Mouse (Mus musculus): ENCODE measurements around the gene Srrm3. TPM values are rescaled to one million over a fixed set of nuclear protein-coding genes. Genes with fewer than 3 reads are reported as not detected.

The Srrm3 gene
- polyA plus RNA-seq, 1 experiment from 2014 or later, result not detected

- Histone ChIP-seq H3K27ac (ENCODE audit: low read length) (no peak overlapping the region), H3K4me3 (ENCODE audit: low read depth, low read length) (no peak overlapping the region), H3K36me3 (ENCODE audit: control insufficient read depth, insufficient read depth) (no peaks in the 10 kb centered on the region), H3K4me1 (ENCODE audit: control insufficient read depth, low read depth, low read length) (no peaks in the 10 kb centered on the region; the same call in 1 of the 2 replicates), H3K4me2 (ENCODE audit: low read depth, low read length) (no peak overlapping the region), H3K9ac (ENCODE audit: low read depth, low read length) (no peak overlapping the region), H3K9me3 (replicated peaks; ENCODE audit: control insufficient read depth, low read length) (no peaks in the 10 kb centered on the region), H3K27me3 (ENCODE audit: control insufficient read depth, insufficient read depth, low read depth, low read length) (peaks cover 34% of the 10 kb centered on the region)
- 14% methylated on average over 16 of the region's 16 CpGs for WGBS (ENCODE audit: insufficient replicate concordance)
- no peak for ATAC-seq (ENCODE audit: low read depth)
These were observed 66.3 kb downstream of the Srrm3 start for GRCm38 (mm10) chr5:135872996-135873395.

- WGBS (ENCODE audit: insufficient replicate concordance), result 30% methylated on average over 9 of the region's 9 CpGs
- Histone ChIP-seq H3K4me2 (ENCODE audit: low read depth, low read length) (no peak overlapping the region), H3K27ac (ENCODE audit: low read length) (no peak overlapping the region), H3K4me1 (ENCODE audit: control insufficient read depth, low read depth, low read length) (no peaks in the 10 kb centered on the region; the same call in 1 of the 2 replicates), H3K27me3 (ENCODE audit: control insufficient read depth, insufficient read depth, low read depth, low read length) (peaks cover 26% of the 10 kb centered on the region), H3K9me3 (replicated peaks; ENCODE audit: control insufficient read depth, low read length) (no peaks in the 10 kb centered on the region), H3K36me3 (ENCODE audit: control insufficient read depth, insufficient read depth) (no peaks in the 10 kb centered on the region), H3K9ac (ENCODE audit: low read depth, low read length) (no peak overlapping the region), H3K4me3 (ENCODE audit: low read depth, low read length) (no peak overlapping the region)
- no peak for ATAC-seq (ENCODE audit: low read depth)
These were observed 67.1 kb downstream of the Srrm3 start for GRCm38 (mm10) chr5:135873753-135874152.

DNA sequence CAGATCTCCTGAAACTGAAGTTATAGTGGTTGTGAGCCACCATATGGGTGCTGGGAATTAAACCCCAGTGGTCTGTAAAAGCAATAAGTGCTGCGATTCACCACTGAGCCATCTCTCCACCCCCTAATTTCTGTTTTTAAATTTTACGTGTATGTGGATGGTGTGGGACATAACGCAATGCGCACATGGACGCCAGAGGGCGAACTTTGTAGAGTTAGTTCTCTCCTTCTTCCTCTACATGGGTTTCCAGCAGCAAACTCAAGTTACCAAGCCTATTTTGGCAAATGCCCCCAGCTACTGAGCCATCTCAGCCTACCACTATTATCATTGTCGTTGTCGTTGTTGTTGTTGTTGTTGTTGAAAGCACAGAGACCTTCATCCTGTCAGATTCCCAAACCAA, 70.5 kb downstream of the Srrm3 start:
- Histone ChIP-seq H3K9ac (ENCODE audit: low read depth, low read length) (no peak overlapping the region), H3K27ac (ENCODE audit: low read length) (no peak overlapping the region), H3K4me2 (ENCODE audit: low read depth, low read length) (peak overlapping the region; percentile 54; the same call in 1 of the 2 replicates), H3K27me3 (ENCODE audit: control insufficient read depth, insufficient read depth, low read depth, low read length) (peaks cover 3% of the 10 kb centered on the region), H3K4me1 (ENCODE audit: control insufficient read depth, low read depth, low read length) (no peaks in the 10 kb centered on the region; the same call in 1 of the 2 replicates), H3K36me3 (ENCODE audit: control insufficient read depth, insufficient read depth) (no peaks in the 10 kb centered on the region), H3K4me3 (ENCODE audit: low read depth, low read length) (no peak overlapping the region), H3K9me3 (replicated peaks; ENCODE audit: control insufficient read depth, low read length) (no peaks in the 10 kb centered on the region)
- 14% methylated on average over 8 of the region's 8 CpGs for WGBS (ENCODE audit: insufficient replicate concordance)
- no peak for ATAC-seq (ENCODE audit: low read depth)

GRCm38 (mm10) chr5:135877831-135878231, 71.1 kb downstream of the Srrm3 start:
- H3K36me3 ChIP-seq (ENCODE audit: control insufficient read depth, insufficient read depth), result no peaks in the 10 kb centered on the region
- no peaks in the 10 kb centered on the region for H3K27me3 ChIP-seq (ENCODE audit: control insufficient read depth, insufficient read depth, low read depth, low read length)
- no peaks in the 10 kb centered on the region; the same call in 1 of the 2 replicates for H3K4me1 ChIP-seq (ENCODE audit: control insufficient read depth, low read depth, low read length)
- peak overlapping the region; percentile 23 for H3K4me3 ChIP-seq (ENCODE audit: low read depth, low read length)
- H3K27ac ChIP-seq (ENCODE audit: low read length), result no peak overlapping the region
- no peak for ATAC-seq (ENCODE audit: low read depth)
- peak overlapping the region; percentile 54 for H3K4me2 ChIP-seq (ENCODE audit: low read depth, low read length)
- 2% methylated on average over 16 of the region's 16 CpGs for WGBS (ENCODE audit: insufficient replicate concordance)
- H3K9me3 ChIP-seq (replicated peaks; ENCODE audit: control insufficient read depth, low read length), result no peaks in the 10 kb centered on the region
- H3K9ac ChIP-seq (ENCODE audit: low read depth, low read length), result no peak overlapping the region

- WGBS (ENCODE audit: insufficient replicate concordance), result 45% methylated on average over 13 of the region's 13 CpGs
- H3K9ac ChIP-seq (ENCODE audit: low read depth, low read length), result no peak overlapping the region
These were observed 72.9 kb downstream of the Srrm3 start for GRCm38 (mm10) chr5:135879449-135880158.

DNA sequence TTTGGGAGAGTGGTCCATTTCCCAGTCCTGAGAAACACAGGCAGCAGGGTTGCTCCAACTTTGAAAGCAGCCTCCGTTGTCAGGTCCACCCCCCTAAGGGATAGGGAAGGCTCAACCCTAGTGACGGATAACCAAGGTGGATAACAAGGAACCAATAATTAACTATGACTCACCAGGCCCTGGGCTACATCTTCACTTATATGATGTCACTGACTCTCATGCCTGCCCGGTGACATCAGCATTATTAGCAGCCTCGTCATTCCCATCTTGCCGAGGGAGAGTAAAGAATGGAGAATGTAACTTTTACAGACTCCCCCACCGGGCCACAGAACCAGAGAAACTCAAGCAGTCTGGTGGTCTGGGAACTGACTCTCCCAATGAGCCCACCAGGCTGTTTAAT, 78.0 kb downstream of the Srrm3 start:
- Histone ChIP-seq H3K27me3 (ENCODE audit: control insufficient read depth, insufficient read depth, low read depth, low read length) (peaks cover 25% of the 10 kb centered on the region), H3K4me1 (ENCODE audit: control insufficient read depth, low read depth, low read length) (no peaks in the 10 kb centered on the region), H3K36me3 (ENCODE audit: control insufficient read depth, insufficient read depth) (no peaks in the 10 kb centered on the region), H3K4me3 (ENCODE audit: low read depth, low read length) (no peak overlapping the region), H3K4me2 (ENCODE audit: low read depth, low read length) (no peak overlapping the region), H3K9me3 (replicated peaks; ENCODE audit: control insufficient read depth, low read length) (no peaks in the 10 kb centered on the region), H3K27ac (ENCODE audit: low read length) (no peak overlapping the region), H3K9ac (ENCODE audit: low read depth, low read length) (no peak overlapping the region)
- no peak for ATAC-seq (ENCODE audit: low read depth)
- WGBS (ENCODE audit: insufficient replicate concordance), result 57% methylated on average over 6 of the region's 6 CpGs

More at GRCm38 (mm10) chr5:135879449-135880158, 72.9 kb downstream of the Srrm3 start:
- Histone ChIP-seq H3K27ac (ENCODE audit: low read length) (no peak overlapping the region), H3K36me3 (ENCODE audit: control insufficient read depth, insufficient read depth) (no peaks in the 10 kb centered on the region), H3K4me1 (ENCODE audit: control insufficient read depth, low read depth, low read length) (no peaks in the 10 kb centered on the region; the same call in 1 of the 2 replicates), H3K9me3 (replicated peaks; ENCODE audit: control insufficient read depth, low read length) (no peaks in the 10 kb centered on the region), H3K4me3 (ENCODE audit: low read depth, low read length) (no peak overlapping the region), H3K4me2 (ENCODE audit: low read depth, low read length) (no peak overlapping the region), H3K27me3 (ENCODE audit: control insufficient read depth, insufficient read depth, low read depth, low read length) (no peaks in the 10 kb centered on the region)
- ATAC-seq (ENCODE audit: low read depth), result no peak

GRCm38 (mm10) chr5:135887675-135888102, 81.0 kb downstream of the Srrm3 start, which contains the start of gene Hspb1:
Gene Hspb1 (plus strand): TSS chr5:135887919.
- Histone ChIP-seq H3K4me2 (ENCODE audit: low read depth, low read length) (peak within 1 kb of the TSS; percentile 13), H3K4me3 (ENCODE audit: low read depth, low read length) (peak within 1 kb of the TSS; percentile 25), H3K9ac (ENCODE audit: low read depth, low read length) (no peak within 1 kb of the TSS), H3K9me3 (replicated peaks; ENCODE audit: control insufficient read depth, low read length) (no peaks in the 10 kb centered on the region), H3K27ac (ENCODE audit: low read length) (no peak within 1 kb of the TSS), H3K4me1 (ENCODE audit: control insufficient read depth, low read depth, low read length) (no peaks in the 10 kb centered on the region), H3K36me3 (ENCODE audit: control insufficient read depth, insufficient read depth) (no peaks in the 10 kb centered on the region), H3K27me3 (ENCODE audit: control insufficient read depth, insufficient read depth, low read depth, low read length) (peaks cover 31% of the 10 kb centered on the region)
- WGBS (ENCODE audit: insufficient replicate concordance), result 4% methylated on average over 24 of the region's 24 CpGs
- ATAC-seq (ENCODE audit: low read depth), result 0 out of 2 replicates have a peak, but pooled peaks have one; percentile 16

- Histone ChIP-seq H3K4me3 (ENCODE audit: low read depth, low read length) (no peak overlapping the region), H3K27ac (ENCODE audit: low read length) (no peak overlapping the region), H3K9ac (ENCODE audit: low read depth, low read length) (no peak overlapping the region), H3K27me3 (ENCODE audit: control insufficient read depth, insufficient read depth, low read depth, low read length) (peaks cover 31% of the 10 kb centered on the region), H3K36me3 (ENCODE audit: control insufficient read depth, insufficient read depth) (no peaks in the 10 kb centered on the region), H3K4me2 (ENCODE audit: low read depth, low read length) (0 out of 2 replicates have a peak overlapping the region, but pooled peaks have one; percentile 13), H3K9me3 (replicated peaks; ENCODE audit: control insufficient read depth, low read length) (no peaks in the 10 kb centered on the region), H3K4me1 (ENCODE audit: control insufficient read depth, low read depth, low read length) (no peaks in the 10 kb centered on the region)
- no peak for ATAC-seq (ENCODE audit: low read depth)
- WGBS (ENCODE audit: insufficient replicate concordance), result 4% methylated on average over 30 of the region's 30 CpGs
These were observed 81.9 kb downstream of the Srrm3 start for GRCm38 (mm10) chr5:135888405-135889215.

All from liver, embryonic 16.5 days (tissue).